Mouse (Mus musculus) brain, embryonic 18.5 days (tissue): ENCODE measurements around the gene Sly.
"Not testable (repeated sequence)": the region's sequence is repeated elsewhere in the genome, so short reads cannot be mapped to it uniquely, and the experiment has no call there.

Experiments used
- DNase-seq: peaks from one replicate; pipeline ENCODE4 v3.0.0-alpha.2; 2012; ENCODE audit warnings: low read depth, low spot score

Gene Sly

DNA sequence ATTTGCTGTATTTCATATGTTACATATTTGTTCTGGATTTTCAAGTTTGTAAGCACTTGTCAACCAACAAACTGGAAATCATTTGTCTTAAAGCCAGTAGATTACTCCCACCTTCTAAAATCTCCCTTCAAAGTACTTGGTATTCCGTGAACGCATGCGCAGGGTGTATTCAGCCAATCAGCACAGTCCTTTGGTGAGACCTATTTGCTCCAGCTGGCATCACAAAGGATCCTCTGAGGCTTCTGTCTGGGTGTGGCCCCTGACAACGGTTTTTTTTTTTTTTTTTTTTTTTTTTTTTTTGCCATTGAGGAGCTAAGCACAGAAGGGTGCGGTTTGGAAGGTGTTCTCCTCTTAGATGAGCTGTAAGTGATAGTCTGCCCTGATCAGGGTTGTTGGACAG is at the start of gene Sly:
TSS of gene Sly (plus strand) at position 301 of the 400 bp plus-strand sequence.
- DNase-seq = not testable (repeated sequence)
